Mouse (Mus musculus): ENCODE measurements around the gene Defb38. TPM values are rescaled to one million over a fixed set of nuclear protein-coding genes. Genes with fewer than 3 reads are reported as not detected.

Defb38 gene
- not detected in 2 replicates for polyA plus RNA-seq (2015; fragmentation: Nextera tagmentation; extraction: Ambion mirVana)

DNA sequence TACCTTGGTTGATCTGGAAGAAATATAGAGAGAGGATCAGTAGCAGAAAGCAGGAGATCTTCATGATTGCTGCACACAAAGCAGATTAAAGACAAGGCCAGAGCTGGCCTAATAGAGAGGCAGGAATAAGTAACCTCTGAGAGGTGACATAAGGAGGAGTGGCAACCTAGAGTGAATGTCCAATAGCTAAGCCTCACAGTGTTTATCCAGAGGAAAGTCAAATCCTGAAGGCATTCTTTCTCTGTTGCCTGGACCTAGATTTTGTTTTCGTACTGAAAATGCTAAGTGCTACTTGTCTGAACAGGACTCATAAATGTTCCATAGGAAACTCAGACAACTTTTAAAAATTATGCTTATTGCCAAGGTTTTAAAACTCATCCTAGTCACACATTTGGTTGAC, at the start of gene Defb38:
Defb38 (minus strand) TSS at position 101 of the 400 bp plus-strand sequence.

DNA sequence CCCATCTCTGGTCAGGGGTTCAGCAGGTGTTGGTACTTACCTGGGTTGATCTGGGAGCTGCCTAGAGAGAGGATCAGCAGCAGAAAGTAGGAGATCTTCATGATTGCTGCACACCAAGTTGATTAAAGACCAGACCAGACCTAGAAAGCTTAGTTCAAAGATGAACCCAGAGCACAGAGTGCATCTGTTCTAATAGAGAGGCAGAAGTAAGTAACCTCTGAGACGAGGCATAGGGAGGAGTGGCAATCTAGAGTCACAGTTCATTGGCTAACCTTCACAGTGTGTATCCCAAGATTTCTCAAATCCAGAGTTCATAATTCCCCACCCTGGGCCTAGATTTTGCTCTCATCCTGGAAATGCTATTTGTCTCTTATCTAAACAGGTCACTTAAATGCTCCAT, 38.3 kb upstream of the Defb38 start, which contains the start of gene Defb39:
Defb39 (minus strand) TSS at position 101 of the 400 bp plus-strand sequence.

Other genes with a start within 250 kb of the Defb38 start
- not detected in 2 replicates for gene Defb40, start 48.3 kb downstream of the Defb38 start, polyA plus RNA-seq (2015; fragmentation: Nextera tagmentation; extraction: Ambion mirVana)
- not detected in 2 replicates for gene Defb37, start 35.5 kb downstream of the Defb38 start, polyA plus RNA-seq (2015; fragmentation: Nextera tagmentation; extraction: Ambion mirVana)
- gene Defb39, start 38.2 kb upstream of the Defb38 start, polyA plus RNA-seq (2015; fragmentation: Nextera tagmentation; extraction: Ambion mirVana): not detected in 2 replicates
- gene Defb12, start 88.3 kb upstream of the Defb38 start, polyA plus RNA-seq (2015; fragmentation: Nextera tagmentation; extraction: Ambion mirVana): not detected in 2 replicates
- not detected in 2 replicates for gene Defb34, start 97.2 kb upstream of the Defb38 start, polyA plus RNA-seq (2015; fragmentation: Nextera tagmentation; extraction: Ambion mirVana)
- gene Gm45826, start 114.2 kb upstream of the Defb38 start, polyA plus RNA-seq (2015; fragmentation: Nextera tagmentation; extraction: Ambion mirVana): not detected in 2 replicates
- gene Defb14, start 167.8 kb upstream of the Defb38 start, polyA plus RNA-seq (2015; fragmentation: Nextera tagmentation; extraction: Ambion mirVana): not detected in 2 replicates
- not detected in 2 replicates for gene Defb4, start 172.1 kb upstream of the Defb38 start, polyA plus RNA-seq (2015; fragmentation: Nextera tagmentation; extraction: Ambion mirVana)
- not detected in 2 replicates for gene Defb6, start 198.9 kb upstream of the Defb38 start, polyA plus RNA-seq (2015; fragmentation: Nextera tagmentation; extraction: Ambion mirVana)
- gene Defb46, start 213.3 kb upstream of the Defb38 start, polyA plus RNA-seq (2015; fragmentation: Nextera tagmentation; extraction: Ambion mirVana): not detected in 2 replicates
- gene Defb5, start 221.0 kb upstream of the Defb38 start, polyA plus RNA-seq (2015; fragmentation: Nextera tagmentation; extraction: Ambion mirVana): not detected in 2 replicates

Data from urinary bladder, postnatal 0 days (tissue).